Mouse (Mus musculus) heart, embryonic 14.5 days (tissue): ENCODE measurements around the gene Duxf3. TPM values are rescaled to one million over a fixed set of nuclear protein-coding genes. Genes with fewer than 3 reads are reported as not detected.

Experiments
- ATAC-seq: fragments of 200-750 bp; cut with Nextera tagmentation; 2 replicates; pipeline ENCODE4 v1.8.0; 2017; ENCODE audit warnings: low read depth, moderate TSS enrichment; ENCODE audit not compliant: insufficient number of reproducible peaks, insufficient read depth, low FRiP score
- H3K27ac ChIP-seq, 2 experiments: fragments of 200-500 bp in 1 of 2; fragments of 300-500 bp in 1 of 2; sonication (generic) in 1 of 2; replicated peaks in 1 of 2; 2 replicates each; pipeline ENCODE4 v1.5.1; 2012 to 2014; ENCODE audit warnings: low read depth in 2 of 2, low read length in 2 of 2, control low read depth in 1 of 2, mild to moderate bottlenecking in 1 of 2, mixed read lengths in 1 of 2; ENCODE audit not compliant: control insufficient read depth in 1 of 2, insufficient read depth in 1 of 2
- H3K27me3 ChIP-seq: fragments of 300-500 bp; sonication (generic); 2 replicates; pipeline ENCODE4 v1.6.1; 2014; ENCODE audit warnings: mild to moderate bottlenecking, low read length, control low read depth; ENCODE audit not compliant: control insufficient read depth, insufficient read depth
- H3K36me3 ChIP-seq: fragments of 300-500 bp; sonication (generic); 2 replicates; pipeline ENCODE4 v1.6.1; 2014; ENCODE audit warnings: mild to moderate bottlenecking, control low read depth, low read length, mixed read lengths; ENCODE audit not compliant: control insufficient read depth, insufficient read depth
- H3K4me1 ChIP-seq, 2 experiments: fragments of 200-500 bp in 1 of 2; fragments of 300-500 bp in 1 of 2; sonication (generic) in 1 of 2; 2 replicates each; pipeline ENCODE4 v1.6.1; 2012 to 2014; ENCODE audit warnings: low read length in 2 of 2, control low read depth in 1 of 2, mixed read lengths in 1 of 2; ENCODE audit not compliant: control insufficient read depth in 2 of 2, insufficient read depth in 2 of 2
- H3K4me2 ChIP-seq: fragments of 300-500 bp; sonication (generic); 2 replicates; pipeline ENCODE4 v1.6.1; 2014; ENCODE audit warnings: mild to moderate bottlenecking, low read length
- H3K4me3 ChIP-seq, 2 experiments: fragments of 200-500 bp in 1 of 2; fragments of 300-500 bp in 1 of 2; sonication (generic) in 1 of 2; 2 replicates each; pipeline ENCODE4 v1.5.1; 2012 to 2014; ENCODE audit warnings: low read length in 2 of 2, mild to moderate bottlenecking in 2 of 2, control low read depth in 1 of 2, low read depth in 1 of 2, moderate library complexity in 1 of 2; ENCODE audit not compliant: control insufficient read depth in 1 of 2, insufficient read depth in 1 of 2
- H3K9ac ChIP-seq: fragments of 300-500 bp; sonication (generic); 2 replicates; pipeline ENCODE4 v1.6.1; 2014; ENCODE audit warnings: mild to moderate bottlenecking, low read length
- H3K9me3 ChIP-seq: fragments of 300-500 bp; sonication (generic); 2 replicates; pipeline ENCODE4 v1.6.1; 2016; ENCODE audit warnings: low read length, control low read depth; ENCODE audit not compliant: control insufficient read depth
- WGBS: fragments of 180-500 bp; shearing (Covaris S2); extraction: QIAGEN DNeasy Blood & Tissue Kit; methylation state at CpG from one replicate; pipeline ENCODE4 v1.1.7; 2014; 5-methylcytosine and 5-hydroxymethylcytosine counted together
- polyA plus RNA-seq: library from polyadenylated mRNA; unstranded; fragments of >200 nt; fragmentation: Nextera tagmentation; extraction: Ambion mirVana; gene quantifications from 2 replicates; pipeline ENCODE4 v1.2.1, GENCODE M21; 2014

Gene Duxf3
- polyA plus RNA-seq, 1 experiment from 2014 or later: not detected

- no peak overlapping the region for H3K4me2 ChIP-seq
- WGBS: 73% methylated on average over 6 of the region's 6 CpGs
- H3K27ac ChIP-seq: no peak overlapping the region
- no peak overlapping the region for H3K4me3 ChIP-seq
- no peaks in the 10 kb centered on the region for H3K27me3 ChIP-seq
- H3K9ac ChIP-seq: no peak overlapping the region
- no peaks in the 10 kb centered on the region for H3K4me1 ChIP-seq
- no peak for ATAC-seq
- H3K36me3 ChIP-seq: no peaks in the 10 kb centered on the region
- peaks cover 4% of the 10 kb centered on the region; the same call in 1 of the 2 replicates for H3K9me3 ChIP-seq
Measured at GRCm38 (mm10) chr10:58220726-58221125, 11.7 kb downstream of the Duxf3 start.

DNA sequence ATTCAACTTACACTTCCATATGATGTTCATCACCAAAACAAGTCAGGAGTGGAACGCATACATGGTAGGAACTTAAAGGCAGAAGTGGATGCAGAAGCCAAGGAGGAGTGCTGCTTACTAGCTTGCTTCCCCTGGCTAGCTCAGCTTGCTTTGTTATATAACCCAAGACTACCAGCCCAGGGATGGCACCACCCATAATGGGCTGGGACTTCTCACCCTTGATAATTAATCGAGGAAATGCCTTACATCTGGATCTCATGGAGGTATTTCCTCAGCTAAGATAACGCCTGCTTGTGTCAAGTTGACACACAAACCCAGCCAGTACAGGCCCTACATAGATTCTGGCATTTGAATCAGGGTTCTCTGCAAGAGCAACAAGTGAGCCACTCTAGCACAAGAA, 15.1 kb downstream of the Duxf3 start:
- WGBS: 66% methylated on average over 3 of the region's 3 CpGs

DNA sequence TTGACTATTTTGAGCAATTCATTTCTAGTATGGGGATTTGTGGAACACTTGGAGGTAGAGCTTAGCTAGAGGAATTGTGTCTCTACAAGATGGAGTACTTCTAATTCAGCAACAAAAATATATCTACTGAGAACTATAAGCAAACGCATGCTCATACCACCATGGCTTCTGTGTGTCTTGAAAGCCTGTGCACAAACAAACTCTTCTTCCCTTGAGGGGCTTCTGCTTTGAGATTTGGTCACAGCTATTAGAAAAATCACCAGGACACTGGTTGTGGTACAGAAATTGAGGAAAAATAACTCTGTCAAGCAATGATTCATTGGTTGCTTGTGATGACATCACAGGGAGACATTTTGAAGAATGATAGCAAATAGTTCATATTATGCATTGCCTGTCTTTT, 17.1 kb downstream of the Duxf3 start:
- WGBS: 66% methylated on average over 1 of the region's 1 CpGs
- Histone ChIP-seq H3K27me3 (no peaks in the 10 kb centered on the region), H3K9me3 (peaks cover 4% of the 10 kb centered on the region; the same call in 1 of the 2 replicates), H3K4me2 (no peak overlapping the region), H3K9ac (no peak overlapping the region), H3K4me3 (no peak overlapping the region), H3K36me3 (no peaks in the 10 kb centered on the region), H3K27ac (no peak overlapping the region), H3K4me1 (no peaks in the 10 kb centered on the region)
- ATAC-seq: no peak

More for the DNA sequence above, 15.1 kb downstream of the Duxf3 start:
- H3K36me3 ChIP-seq: no peaks in the 10 kb centered on the region
- H3K27ac ChIP-seq: no peak overlapping the region
- H3K4me3 ChIP-seq: no peak overlapping the region
- no peaks in the 10 kb centered on the region for H3K27me3 ChIP-seq
- ATAC-seq: no peak
- H3K4me2 ChIP-seq: no peak overlapping the region
- no peak overlapping the region for H3K9ac ChIP-seq
- no peaks in the 10 kb centered on the region for H3K4me1 ChIP-seq
- H3K9me3 ChIP-seq: peaks cover 8% of the 10 kb centered on the region; the same call in 1 of the 2 replicates

GRCm38 (mm10) chr10:58214934-58215333, 17.5 kb downstream of the Duxf3 start:
- Histone ChIP-seq H3K4me3 (no peak overlapping the region), H3K27me3 (no peaks in the 10 kb centered on the region), H3K9me3 (peaks cover 4% of the 10 kb centered on the region; the same call in 1 of the 2 replicates), H3K27ac (no peak overlapping the region), H3K36me3 (no peaks in the 10 kb centered on the region), H3K4me2 (no peak overlapping the region), H3K4me1 (no peaks in the 10 kb centered on the region), H3K9ac (no peak overlapping the region)
- WGBS: 76% methylated on average over 5 of the region's 5 CpGs
- no peak for ATAC-seq

DNA sequence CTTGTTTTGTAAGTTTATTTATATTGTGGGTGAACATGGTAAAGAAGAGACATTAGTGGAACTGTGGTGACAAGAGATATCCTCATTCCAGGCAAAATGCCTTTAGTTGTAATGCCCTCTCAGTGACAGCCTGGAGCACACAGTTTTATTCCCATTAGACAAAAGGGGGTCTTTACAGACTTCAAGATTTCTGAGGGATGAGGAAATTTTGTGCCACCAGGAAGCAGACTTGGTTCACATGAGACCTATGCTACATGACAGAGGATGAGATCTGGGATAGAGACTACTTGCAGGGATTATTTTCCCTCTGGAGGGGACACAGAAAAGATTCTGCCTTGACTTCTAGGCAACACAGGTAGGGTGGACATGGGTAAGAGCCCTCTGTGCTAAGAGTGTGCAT, 18.0 kb downstream of the Duxf3 start:
- H3K27ac ChIP-seq: no peak overlapping the region
- H3K36me3 ChIP-seq: no peaks in the 10 kb centered on the region
- H3K9ac ChIP-seq: no peak overlapping the region
- H3K4me1 ChIP-seq: no peaks in the 10 kb centered on the region
- H3K4me2 ChIP-seq: no peak overlapping the region
- H3K27me3 ChIP-seq: no peaks in the 10 kb centered on the region
- peaks cover 4% of the 10 kb centered on the region; the same call in 1 of the 2 replicates for H3K9me3 ChIP-seq
- no peak for ATAC-seq
- H3K4me3 ChIP-seq: no peak overlapping the region

DNA sequence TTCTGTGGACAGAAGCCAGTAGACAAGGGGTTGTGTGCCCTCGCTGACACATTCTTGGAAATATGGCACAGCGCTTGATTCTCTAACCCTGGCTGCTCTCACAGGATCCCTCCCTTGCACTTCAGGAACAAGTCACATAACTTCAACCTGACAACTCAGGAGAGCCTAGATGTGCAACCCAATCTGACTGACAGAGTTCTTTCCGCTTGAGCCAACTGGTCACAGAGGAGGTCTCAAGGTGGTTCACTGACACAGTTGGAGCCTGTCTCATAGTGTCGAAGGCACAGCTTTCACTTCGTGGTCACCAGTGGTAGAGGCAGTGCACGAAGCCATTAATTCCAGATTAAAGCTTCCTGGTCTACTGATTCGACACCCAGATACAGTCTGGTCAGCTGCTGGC, 20.2 kb downstream of the Duxf3 start:
- no peaks in the 10 kb centered on the region for H3K27me3 ChIP-seq
- H3K27ac ChIP-seq: no peak overlapping the region
- H3K4me3 ChIP-seq: no peak overlapping the region
- no peak for ATAC-seq
- no peak overlapping the region for H3K9ac ChIP-seq
- H3K9me3 ChIP-seq: peaks cover 4% of the 10 kb centered on the region; the same call in 1 of the 2 replicates
- H3K4me1 ChIP-seq: no peaks in the 10 kb centered on the region
- H3K36me3 ChIP-seq: no peaks in the 10 kb centered on the region
- 65% methylated on average over 7 of the region's 7 CpGs for WGBS
- no peak overlapping the region for H3K4me2 ChIP-seq

DNA sequence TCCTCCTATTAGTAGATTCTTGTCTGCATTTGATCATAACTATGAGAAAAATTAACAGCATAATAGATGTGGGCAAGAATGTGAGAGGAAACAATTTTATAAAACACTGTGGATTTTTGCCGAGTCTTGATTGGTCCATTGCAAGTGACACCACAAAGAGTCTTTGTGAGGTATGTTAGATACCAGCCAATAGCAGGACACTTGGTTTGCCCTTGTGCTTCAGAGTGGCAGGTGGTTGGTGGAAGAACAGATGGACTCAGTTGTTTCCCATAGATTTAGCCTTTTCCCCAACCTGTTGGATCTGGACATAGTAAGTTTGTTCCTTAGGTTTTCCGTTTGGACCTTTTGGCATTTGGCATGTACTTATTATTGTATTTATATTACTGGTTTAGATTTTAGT, 21.3 kb downstream of the Duxf3 start:
- Histone ChIP-seq H3K36me3 (no peaks in the 10 kb centered on the region), H3K4me2 (no peak overlapping the region), H3K9me3 (peaks cover 9% of the 10 kb centered on the region; the same call in 1 of the 2 replicates), H3K4me3 (no peak overlapping the region), H3K27me3 (no peaks in the 10 kb centered on the region), H3K4me1 (no peaks in the 10 kb centered on the region), H3K9ac (no peak overlapping the region), H3K27ac (no peak overlapping the region)
- ATAC-seq: no peak
- 76% methylated on average over 2 of the region's 2 CpGs for WGBS

GRCm38 (mm10) chr10:58210514-58210913, 22.0 kb downstream of the Duxf3 start:
- Histone ChIP-seq H3K9ac (no peak overlapping the region), H3K4me3 (no peak overlapping the region), H3K27ac (no peak overlapping the region), H3K36me3 (no peaks in the 10 kb centered on the region), H3K9me3 (peaks cover 13% of the 10 kb centered on the region; the same call in 1 of the 2 replicates), H3K4me2 (no peak overlapping the region), H3K27me3 (no peaks in the 10 kb centered on the region), H3K4me1 (no peaks in the 10 kb centered on the region)
- no peak for ATAC-seq
- 45% methylated on average over 1 of the region's 1 CpGs for WGBS
